Mouse (Mus musculus) right cerebral cortex, postnatal 14 days (tissue): Measurements from ENCODE around the gene Hps1.

ENCODE experiments used
- DNase-seq: peaks from one replicate; pipeline ENCODE4 v3.0.0; 2022

The Hps1 gene

GRCm38 (mm10) chr19:42713770-42714169 lies 66.0 kb downstream of the Hps1 start:
- no peak for DNase-seq
